Mouse (Mus musculus): Measurements from ENCODE around the gene Pigo.

Pigo gene

GRCm38 (mm10) chr4:43037860-43038566 lies 12.4 kb upstream of the Pigo start:
- DNase-seq (ENCODE audit: low spot score) = no peak

- no peak for DNase-seq (ENCODE audit: low spot score)
Observed at GRCm38 (mm10) chr4:43036356-43036755, 10.7 kb upstream of the Pigo start.

GRCm38 (mm10) chr4:43035851-43036250 lies 10.2 kb upstream of the Pigo start:
- no peak for DNase-seq (ENCODE audit: low spot score)

- DNase-seq (ENCODE audit: low spot score) = no peak
Observed at GRCm38 (mm10) chr4:43033481-43033880, 7.9 kb upstream of the Pigo start.

GRCm38 (mm10) chr4:43032501-43032900 lies 6.9 kb upstream of the Pigo start:
- no peak for DNase-seq (ENCODE audit: low spot score)

GRCm38 (mm10) chr4:43031237-43031995 lies 5.8 kb upstream of the Pigo start, which contains the start of gene Stoml2:
Gene Stoml2 (minus strand): TSS chr4:43031710.
- peak; percentile 95 for DNase-seq (ENCODE audit: low spot score)

GRCm38 (mm10) chr4:43030780-43031230 lies 5.2 kb upstream of the Pigo start:
- peak; percentile 47 for DNase-seq (ENCODE audit: low spot score)

- no peak for DNase-seq (ENCODE audit: low spot score)
Observed at GRCm38 (mm10) chr4:43030352-43030751, 4.7 kb upstream of the Pigo start.

GRCm38 (mm10) chr4:43029749-43030148 lies 4.1 kb upstream of the Pigo start:
- no peak for DNase-seq (ENCODE audit: low spot score)

- DNase-seq (ENCODE audit: low spot score) = no peak
Observed at GRCm38 (mm10) chr4:43029121-43029520, 3.5 kb upstream of the Pigo start.

GRCm38 (mm10) chr4:43024673-43025072 lies 946 bp downstream of the Pigo start:
- DNase-seq (ENCODE audit: low spot score) = no peak

- no peak for DNase-seq (ENCODE audit: low spot score)
Observed at GRCm38 (mm10) chr4:43021341-43021740, 4.3 kb downstream of the Pigo start.

- DNase-seq (ENCODE audit: low spot score) = no peak
Observed at GRCm38 (mm10) chr4:43020876-43021275, 4.7 kb downstream of the Pigo start.

GRCm38 (mm10) chr4:43019641-43020465 lies 5.8 kb downstream of the Pigo start:
- no peak for DNase-seq (ENCODE audit: low spot score)

- DNase-seq (ENCODE audit: low spot score) = no peak
Observed at GRCm38 (mm10) chr4:43019176-43019575, 6.4 kb downstream of the Pigo start.

- DNase-seq (ENCODE audit: low spot score) = peak; percentile 82
Observed at GRCm38 (mm10) chr4:43018156-43018555, 7.5 kb downstream of the Pigo start.

GRCm38 (mm10) chr4:43012091-43012490 lies 13.5 kb downstream of the Pigo start:
- DNase-seq (ENCODE audit: low spot score) = no peak

GRCm38 (mm10) chr4:43010161-43011038 lies 15.2 kb downstream of the Pigo start, which contains the start of gene Fancg:
Gene Fancg (minus strand): TSS chr4:43010506.
- DNase-seq (ENCODE audit: low spot score) = peak; percentile 70

- peak; percentile 79 for DNase-seq (ENCODE audit: low spot score)
Observed at GRCm38 (mm10) chr4:43005765-43006164, 19.9 kb downstream of the Pigo start.

GRCm38 (mm10) chr4:43004951-43005350 lies 20.7 kb downstream of the Pigo start:
- no peak for DNase-seq (ENCODE audit: low spot score)

GRCm38 (mm10) chr4:43002756-43003439 lies 22.7 kb downstream of the Pigo start:
- peak; percentile 47 for DNase-seq (ENCODE audit: low spot score)

All from adipocyte (in vitro differentiated cells).